Comparison of ENCODE assay signal across 8 mouse cellular contexts in the genomic region with DNA sequence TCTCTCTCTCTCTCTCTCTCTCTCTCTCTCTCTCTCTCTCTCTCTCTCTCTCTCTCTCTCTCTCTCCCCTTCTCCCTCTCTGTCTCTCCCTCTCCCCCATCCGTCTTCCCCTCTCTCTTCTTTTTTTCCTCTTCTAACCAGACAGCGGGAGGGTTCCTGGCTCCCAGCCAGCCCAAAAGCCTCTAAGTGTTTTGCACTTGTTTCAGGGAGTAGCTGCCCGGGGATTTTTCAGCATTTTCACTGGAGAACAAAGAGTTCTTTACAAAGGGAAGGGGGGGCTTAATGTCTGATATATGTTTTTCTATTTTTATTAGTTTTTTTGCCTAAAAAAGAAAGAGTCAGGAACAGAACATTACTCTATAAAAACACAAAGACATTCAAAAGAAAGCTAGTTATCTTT.
A peak's percentile ranks its signal among the peaks of the same experiment; 100 is the strongest.
DNase-seq lines count a peak whose midpoint lies in the region; ATAC-seq lines count a peak whose summit lies in the region.
"Had no signal": no experiment of that assay in that cellular context is flagged by ENCODE, and none has a peak within 500 bp of the region (broad histone marks: within the 10 kb centered on the region; RNA-seq: fewer than 3 reads in every experiment).

No protein-coding gene starts in this region.

- no peaks in the 10 kb centered on the region for H3K27me3 ChIP-seq in hindbrain, embryonic 15.5 days
- H3K27me3 ChIP-seq in limb, embryonic 15.5 days = 0 out of 2 replicates have a peak, but pooled peaks cover 4% of the 10 kb centered on the region
- no peaks in the 10 kb centered on the region for H3K27me3 ChIP-seq in neural tube, embryonic 12.5 days (replicated peaks)

- peak overlapping the region; percentile 58 for H3K4me2 ChIP-seq in hindbrain, embryonic 15.5 days
- peak overlapping the region; percentile 62 for H3K4me2 ChIP-seq in limb, embryonic 15.5 days
- H3K4me2 ChIP-seq in neural tube, embryonic 12.5 days (replicated peaks) = peak overlapping the region; percentile 72

- ATAC-seq in hindbrain, embryonic 15.5 days (ENCODE audit: low FRiP score, low read depth) = no peak
- ATAC-seq in limb, embryonic 15.5 days (ENCODE audit: insufficient number of reproducible peaks, low FRiP score, low TSS enrichment, low read depth) = no peak
- peak; percentile 46 for ATAC-seq in neural tube, embryonic 12.5 days (ENCODE audit: low FRiP score, low read depth)

- H3K4me1 ChIP-seq in hindbrain, embryonic 15.5 days (replicated peaks) = peaks cover 40% of the 10 kb centered on the region
- H3K4me1 ChIP-seq in limb, embryonic 15.5 days = peaks cover 9% of the 10 kb centered on the region; the same call in 1 of the 2 replicates
- peaks cover 24% of the 10 kb centered on the region for H3K4me1 ChIP-seq in neural tube, embryonic 12.5 days

- H3K9me3 ChIP-seq in hindbrain, embryonic 15.5 days = no peaks in the 10 kb centered on the region
- no peaks in the 10 kb centered on the region for H3K9me3 ChIP-seq in limb, embryonic 15.5 days
- no peaks in the 10 kb centered on the region for H3K9me3 ChIP-seq in neural tube, embryonic 12.5 days

- H3K4me3 ChIP-seq in hindbrain, embryonic 15.5 days = peak overlapping the region; percentile 66
- peak overlapping the region; percentile 37 for H3K4me3 ChIP-seq in limb, embryonic 15.5 days
- peak overlapping the region; percentile 48 for H3K4me3 ChIP-seq in neural tube, embryonic 12.5 days
- H3K4me3 ChIP-seq: erythroblast, embryonic 14.5 days had no signal

- WGBS in hindbrain, embryonic 15.5 days = 0% methylated on average over 3 of the region's 3 CpGs
- 3% methylated on average over 3 of the region's 3 CpGs for WGBS in limb, embryonic 15.5 days
- 0% methylated on average over 3 of the region's 3 CpGs for WGBS in neural tube, embryonic 12.5 days

- H3K36me3 ChIP-seq in hindbrain, embryonic 15.5 days = no peaks in the 10 kb centered on the region
- H3K36me3 ChIP-seq in limb, embryonic 15.5 days = no peaks in the 10 kb centered on the region
- no peaks in the 10 kb centered on the region for H3K36me3 ChIP-seq in neural tube, embryonic 12.5 days

- H3K9ac ChIP-seq in hindbrain, embryonic 15.5 days = peak overlapping the region; percentile 73
- no peak overlapping the region for H3K9ac ChIP-seq in limb, embryonic 15.5 days
- peak overlapping the region; percentile 76 for H3K9ac ChIP-seq in neural tube, embryonic 12.5 days

- DNase-seq in adrenal gland, adult 18-20 months (ENCODE audit: low spot score in 2 of 2) = peak; percentile 58 to 65
- DNase-seq in cerebellum, adult 8-10 months = peak; percentile 77
- DNase-seq in frontal cortex, postnatal 36 days (ENCODE audit: low spot score in 2 of 2) = peak; percentile 57 to 59
- DNase-seq in spleen, adult 18-20 months = no peak

- peak overlapping the region; percentile 96 for H3K27ac ChIP-seq in hindbrain, embryonic 15.5 days (replicated peaks)
- no peak overlapping the region for H3K27ac ChIP-seq in limb, embryonic 15.5 days
- peak overlapping the region; percentile 96; the same call in 1 of the 2 replicates for H3K27ac ChIP-seq in neural tube, embryonic 12.5 days

Comparison
In these comparisons a context has a peak if more than half of its experiments do, and no peak if none do; other contexts are left out.
1. DNase-seq: peak in adrenal gland, adult 18-20 months (2 of 2), cerebellum, adult 8-10 months (single experiment) and frontal cortex, postnatal 36 days (2 of 2); none in spleen, adult 18-20 months (0 of 2).
2. Peak in every context shown above with its lines, with median percentiles within 50 percentile points of each other: H3K4me2 ChIP-seq and H3K4me3 ChIP-seq.